Mouse (Mus musculus) cerebellum, adult 11 months (tissue): ENCODE measurements around the gene Rbbp8nl.

Source experiments
- DNase-seq: peaks from one replicate; pipeline ENCODE4 v3.0.0; 2022

Rbbp8nl gene

GRCm38 (mm10) chr2:180289440-180290108, at the start of gene Rbbp8nl:
Gene Rbbp8nl, minus strand, starts transcription at chr2:180289879.
- DNase-seq: no peak

DNA sequence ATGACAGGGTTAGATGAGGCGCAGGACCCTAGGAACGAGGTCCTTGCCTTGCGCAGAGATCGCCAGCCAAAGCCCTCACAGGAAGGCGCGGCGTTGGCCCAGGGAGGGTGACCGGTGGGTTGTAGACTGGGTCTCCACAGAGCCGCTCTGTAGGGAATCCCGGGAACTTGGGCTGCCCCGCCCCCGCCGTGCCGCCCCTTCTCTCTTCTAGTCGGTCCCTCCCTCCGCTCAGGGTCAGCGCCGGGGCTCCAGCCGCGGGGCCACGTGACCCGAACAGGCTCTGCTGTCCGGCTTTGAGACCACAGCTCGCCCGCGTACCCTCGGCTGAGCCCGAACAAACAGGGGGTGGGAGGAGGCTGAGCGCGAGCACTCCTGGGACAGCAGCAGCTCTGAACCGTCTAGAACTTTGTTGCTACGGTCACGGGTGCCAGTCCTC, 44.9 kb upstream of the Rbbp8nl start, which contains the start of gene Gata5:
Gata5 (minus strand) TSS at position 149 of the 436 bp plus-strand sequence.
- no peak for DNase-seq

DNA sequence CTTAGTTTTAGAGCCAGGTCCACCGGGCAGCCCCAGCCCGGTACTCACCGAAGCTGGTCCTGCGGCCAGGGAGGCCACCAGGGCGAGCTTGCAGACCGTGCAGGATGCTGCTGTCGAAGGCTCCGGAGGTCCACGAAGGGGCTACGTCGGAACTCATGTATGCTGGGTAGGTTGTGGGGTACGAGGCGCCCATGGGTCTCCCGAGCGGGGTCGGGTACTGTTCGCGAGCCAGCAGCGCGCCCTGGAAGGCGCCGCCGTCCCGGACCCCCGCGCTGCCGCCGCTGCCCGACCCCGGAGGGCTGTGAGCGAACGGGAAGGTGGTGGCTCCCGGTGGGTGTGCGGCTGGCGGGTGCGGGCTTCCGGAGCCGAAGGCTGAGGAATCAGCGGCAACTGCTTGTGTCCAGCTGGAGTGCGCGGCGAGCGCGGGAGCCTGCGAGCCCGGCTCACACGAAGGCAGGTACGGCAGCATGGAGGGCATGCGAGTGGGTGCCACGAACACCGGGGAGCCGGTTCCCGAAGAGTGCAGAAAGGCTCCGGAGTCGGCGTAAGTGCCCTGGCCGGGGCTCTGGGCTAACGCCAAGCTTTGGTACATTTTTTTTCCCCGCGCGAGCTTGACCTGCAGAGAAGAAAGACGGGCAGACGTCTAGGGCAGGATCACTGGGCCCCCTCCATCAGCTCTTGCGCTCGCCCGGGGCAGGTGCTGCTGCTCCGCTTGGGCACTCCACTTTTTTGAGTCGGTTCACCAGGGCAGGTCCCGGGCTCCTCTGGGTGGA, 44.3 kb upstream of the Rbbp8nl start:
- DNase-seq: no peak

GRCm38 (mm10) chr2:180329466-180329865, 39.8 kb upstream of the Rbbp8nl start:
- no peak for DNase-seq

GRCm38 (mm10) chr2:180322674-180323355, 33.1 kb upstream of the Rbbp8nl start:
- no peak for DNase-seq

DNA sequence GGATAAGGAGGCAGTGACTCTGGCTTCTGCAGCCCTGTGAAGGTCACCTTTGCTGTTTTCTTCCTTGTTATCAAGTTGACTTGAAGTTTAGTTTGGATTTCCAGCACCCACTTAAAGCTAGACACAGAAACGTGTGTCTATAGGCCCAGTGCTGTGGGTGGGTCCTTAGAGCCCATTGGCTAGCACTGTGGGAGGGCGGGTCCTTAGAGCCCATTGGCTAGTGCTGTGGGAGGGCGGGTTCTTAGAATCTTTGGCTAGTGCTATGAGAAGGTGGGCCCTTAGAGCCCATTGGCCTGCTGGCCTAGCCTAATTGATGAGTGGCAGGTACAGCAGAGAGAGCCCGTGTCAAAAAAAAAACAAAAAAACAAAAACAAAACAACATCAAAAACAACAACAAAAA, 30.5 kb upstream of the Rbbp8nl start:
- no peak for DNase-seq

DNA sequence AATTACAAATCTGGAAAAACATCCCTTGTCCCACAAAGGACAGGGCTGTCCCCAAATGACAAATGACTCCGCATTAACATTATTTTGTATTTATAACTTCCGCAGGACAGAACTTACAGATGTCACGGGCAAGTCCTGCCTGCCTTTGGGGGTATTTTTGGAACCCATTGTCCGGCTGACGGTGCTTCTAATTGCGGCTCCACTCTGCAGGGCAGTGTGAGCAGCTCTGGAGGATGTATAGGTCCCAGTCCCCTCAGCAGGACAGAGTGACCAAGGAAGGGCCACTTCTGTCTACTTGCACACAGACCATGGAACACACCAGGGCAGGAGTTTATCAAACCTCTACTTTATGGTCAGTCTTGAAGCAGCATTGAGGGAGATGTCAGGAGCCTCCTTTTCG, 27.9 kb upstream of the Rbbp8nl start:
- no peak for DNase-seq

DNA sequence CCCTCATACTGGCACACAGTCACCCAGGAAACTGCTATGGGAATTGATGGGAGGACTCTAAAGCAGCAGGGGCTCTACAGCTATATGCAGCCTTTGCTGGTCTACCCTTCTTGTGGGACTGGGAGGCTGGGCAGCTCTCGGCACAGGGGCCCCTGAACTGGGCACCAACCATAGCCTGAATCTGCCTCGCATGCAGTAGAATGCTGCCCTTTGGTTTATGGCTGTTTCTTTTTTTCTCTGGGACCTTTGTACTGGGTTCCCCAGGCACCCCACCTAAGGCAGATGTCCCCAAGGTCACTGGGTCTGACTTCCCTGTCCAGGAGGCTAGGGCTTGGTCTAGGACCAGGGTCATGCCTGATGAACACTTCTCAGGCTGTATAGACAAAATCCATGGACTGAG, 24.6 kb upstream of the Rbbp8nl start:
- DNase-seq: no peak

- no peak for DNase-seq
Observed at GRCm38 (mm10) chr2:180311147-180311546, 21.5 kb upstream of the Rbbp8nl start.

DNA sequence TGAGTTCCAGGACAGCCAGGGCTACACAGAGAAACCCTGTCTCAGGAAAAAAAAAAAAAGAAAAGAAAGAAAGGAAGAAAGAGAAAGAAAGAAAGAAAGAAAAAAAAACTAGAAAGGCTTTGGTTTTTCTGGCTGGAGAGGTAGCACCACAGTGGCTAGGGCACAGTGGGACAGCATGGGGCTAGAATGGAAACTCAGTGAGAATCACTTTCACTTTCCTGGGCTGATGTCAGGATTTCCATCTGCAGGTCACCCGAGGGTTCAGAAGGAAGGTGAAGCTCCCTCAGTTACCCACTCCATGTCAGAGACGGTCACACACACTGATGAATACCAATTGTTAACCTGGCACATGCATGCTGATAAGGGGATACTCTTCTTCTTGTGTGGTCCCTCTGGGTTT, 18.0 kb upstream of the Rbbp8nl start:
- DNase-seq: no peak

- no peak for DNase-seq
Observed at GRCm38 (mm10) chr2:180306423-180307168, 16.9 kb upstream of the Rbbp8nl start.

DNA sequence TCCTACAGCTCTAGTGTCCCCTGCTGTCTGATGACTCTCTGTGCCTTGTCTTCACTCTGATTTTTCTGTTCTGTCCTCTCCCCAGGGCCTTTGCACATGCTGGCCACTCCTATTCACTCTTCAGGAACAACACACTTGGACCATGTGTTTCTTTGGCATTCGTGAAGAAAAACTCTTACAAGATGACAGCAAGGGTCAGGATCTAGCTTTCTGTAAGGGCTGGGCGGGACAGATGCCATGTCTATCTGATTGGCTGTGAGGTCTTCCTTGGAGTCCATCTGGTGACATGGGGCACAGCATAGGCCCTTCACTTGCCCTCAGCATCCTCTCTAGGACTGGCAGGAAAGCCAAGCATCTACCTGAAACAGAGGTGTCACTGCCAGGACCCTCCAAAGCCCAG, 16.3 kb upstream of the Rbbp8nl start:
- DNase-seq: no peak

- no peak for DNase-seq
Observed at GRCm38 (mm10) chr2:180305490-180305889, 15.8 kb upstream of the Rbbp8nl start.

DNA sequence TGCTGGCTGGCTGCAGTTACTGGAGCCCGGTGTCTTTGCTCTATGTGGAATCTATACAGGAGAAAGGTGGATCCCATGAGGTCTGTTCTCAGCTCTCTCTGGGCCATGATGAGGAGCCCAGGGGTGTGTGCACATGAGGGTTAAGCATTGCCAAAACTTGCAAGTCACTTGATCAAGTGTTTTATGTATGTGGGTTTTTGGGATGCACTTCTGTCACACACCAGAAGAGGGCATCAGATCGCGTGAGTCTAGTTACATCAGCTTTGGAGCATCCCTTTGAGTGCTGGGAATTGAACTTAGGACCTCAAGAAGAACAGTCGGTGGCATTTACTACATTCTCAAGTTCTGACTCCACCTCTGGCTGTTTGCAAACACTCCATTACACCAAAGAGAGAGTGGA, 14.9 kb upstream of the Rbbp8nl start:
- no peak for DNase-seq

GRCm38 (mm10) chr2:180303468-180303867, 13.8 kb upstream of the Rbbp8nl start:
- DNase-seq: no peak

- no peak for DNase-seq
Observed at GRCm38 (mm10) chr2:180302201-180302600, 12.5 kb upstream of the Rbbp8nl start.

DNA sequence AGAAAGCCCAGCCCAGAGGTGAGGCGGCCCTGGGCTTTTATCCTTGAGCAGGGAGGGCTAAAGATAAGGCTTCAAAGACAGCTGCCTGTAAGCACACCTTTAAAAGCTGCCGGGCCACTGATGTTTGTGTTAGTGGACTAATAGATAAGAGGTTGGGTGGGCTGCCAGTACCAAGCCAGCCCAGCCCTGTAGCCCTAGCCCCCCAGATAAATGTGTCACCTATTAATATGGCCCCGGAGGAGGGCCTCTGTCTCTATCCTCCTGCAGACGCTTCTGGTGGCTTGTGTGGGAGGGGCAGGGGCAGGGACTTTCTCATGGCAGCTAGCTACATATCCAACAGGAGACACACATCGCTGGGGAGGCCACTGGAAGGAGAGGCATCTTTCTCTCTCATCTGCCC, 11.1 kb upstream of the Rbbp8nl start:
- DNase-seq: no peak

DNA sequence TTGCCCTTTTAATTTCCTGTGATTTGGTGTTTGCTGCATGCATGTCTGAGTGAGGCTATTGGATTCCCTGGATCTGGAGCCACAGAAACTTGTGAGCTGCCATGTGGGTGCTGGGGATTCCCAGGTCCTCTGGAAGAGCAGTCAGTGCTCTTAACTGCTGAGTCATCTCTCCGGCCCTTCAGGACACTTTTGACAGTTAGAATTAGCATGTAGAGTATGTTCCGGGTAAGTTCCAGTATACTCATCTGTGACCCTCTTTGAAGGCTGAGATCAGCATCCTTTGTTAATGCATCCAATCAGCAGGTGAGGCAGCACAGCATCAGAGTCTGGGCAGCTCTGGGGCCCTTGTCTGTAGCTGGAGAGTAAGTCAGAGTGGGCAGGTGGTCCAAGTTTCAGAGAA, 10.6 kb upstream of the Rbbp8nl start:
- no peak for DNase-seq

DNA sequence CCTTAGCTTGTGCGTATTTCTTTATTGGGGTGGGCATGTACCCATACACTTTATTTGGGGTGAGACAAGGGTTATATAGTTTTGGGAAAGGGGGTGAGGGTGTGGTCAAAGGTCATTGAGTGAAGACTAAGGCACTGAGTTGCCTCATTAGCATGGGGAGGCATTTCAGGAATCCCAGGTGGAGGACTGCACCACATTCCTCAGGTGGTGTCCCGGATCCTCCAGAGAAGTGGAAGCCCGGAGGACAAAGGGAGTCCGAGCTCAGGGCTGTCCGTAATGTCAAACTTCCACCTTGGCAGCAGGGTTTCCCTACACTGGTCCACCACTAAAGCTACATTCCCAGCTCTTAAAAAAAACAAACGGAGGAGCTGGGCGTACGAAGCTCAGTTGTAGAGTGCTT, 3.2 kb upstream of the Rbbp8nl start:
- no peak for DNase-seq

GRCm38 (mm10) chr2:180292026-180292425, 2.3 kb upstream of the Rbbp8nl start:
- no peak for DNase-seq

DNA sequence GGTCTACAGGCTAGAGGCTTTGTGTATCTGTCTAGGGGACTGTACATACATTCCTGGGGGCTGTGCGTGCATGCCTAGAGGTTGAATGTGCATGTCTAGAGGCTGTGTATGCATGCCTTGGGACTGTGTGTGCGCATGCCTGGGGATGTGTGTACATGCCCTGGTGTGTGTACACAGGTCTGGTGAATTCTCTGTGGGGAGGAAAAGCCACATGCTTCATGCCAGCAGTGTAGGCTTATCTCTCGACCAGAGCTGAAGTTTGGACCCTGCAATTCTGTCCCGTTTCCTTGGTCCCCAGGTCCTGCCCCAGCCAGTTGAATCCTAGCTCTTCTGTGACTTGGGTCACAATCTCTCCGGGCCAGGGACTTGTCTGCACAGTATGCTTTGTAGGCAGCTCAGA, 1.9 kb upstream of the Rbbp8nl start:
- no peak for DNase-seq

GRCm38 (mm10) chr2:180290503-180290902, 824 bp upstream of the Rbbp8nl start:
- no peak for DNase-seq

DNA sequence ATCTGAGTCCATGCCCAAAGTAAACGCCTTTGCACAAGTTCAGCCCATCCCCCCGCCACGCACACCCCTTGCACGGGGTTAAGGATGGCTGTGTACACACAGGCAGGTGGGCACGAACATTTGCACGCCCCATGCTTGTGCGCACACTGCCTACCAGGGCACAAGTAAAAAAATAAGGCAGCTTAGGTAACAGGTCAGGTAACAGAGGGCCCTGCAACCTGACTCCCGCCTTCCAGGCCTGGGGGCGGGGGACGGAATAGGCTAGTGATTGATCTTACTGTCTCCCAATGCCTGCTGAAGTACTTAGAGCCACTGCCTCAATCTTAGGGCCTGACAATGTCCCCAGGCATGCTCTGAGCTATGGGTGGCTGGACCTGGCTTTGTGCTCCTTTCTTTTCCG, 713 bp downstream of the Rbbp8nl start:
- DNase-seq: no peak
